9 mouse cellular contexts compared by ENCODE assay signal in the genomic region with DNA sequence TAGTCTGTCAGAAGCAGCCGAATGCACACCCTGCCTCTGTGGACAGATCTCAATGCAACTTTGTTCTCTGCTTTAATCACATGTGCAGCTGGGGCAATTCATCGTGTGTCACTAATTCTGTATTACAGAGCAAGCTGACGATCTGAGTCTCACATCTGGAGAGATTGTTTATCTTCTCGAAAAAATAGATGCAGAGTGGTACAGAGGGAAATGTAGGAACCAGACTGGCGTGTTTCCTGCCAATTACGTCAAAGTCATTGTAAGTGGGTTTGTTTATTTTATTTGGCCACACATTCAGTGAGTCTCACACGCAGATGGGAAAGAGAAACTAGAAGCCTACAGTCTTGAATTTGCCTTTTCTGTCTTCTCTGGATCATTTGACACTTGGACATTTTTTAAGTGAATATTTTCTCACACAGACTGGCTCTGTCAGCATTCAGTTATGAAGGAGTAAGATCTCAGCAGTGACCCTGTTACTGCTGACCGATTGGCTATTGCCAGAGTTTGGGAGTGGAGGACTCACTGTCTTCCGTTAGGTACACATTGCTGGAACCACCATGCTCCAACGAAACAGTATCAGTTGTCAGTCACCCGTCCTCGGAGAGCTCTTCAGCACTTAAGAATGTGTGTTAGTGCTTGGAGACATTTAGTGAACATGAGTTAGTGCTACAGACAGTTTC. TPM values are rescaled to one million over a fixed set of nuclear protein-coding genes. Genes with fewer than 3 reads are reported as not detected.
DNase-seq lines count a peak whose midpoint lies in the region; ATAC-seq lines count a peak whose summit lies in the region.
"Had no signal": no experiment of that assay in that cellular context is flagged by ENCODE, and none has a peak within 500 bp of the region (broad histone marks: within the 10 kb centered on the region; RNA-seq: fewer than 3 reads in every experiment).

No protein-coding gene starts in this region.

- no peak for ATAC-seq in kidney, embryonic 15.5 days (replicated peaks; ENCODE audit: low FRiP score)
- ATAC-seq in embryonic facial prominence, embryonic 11.5 days (replicated peaks; ENCODE audit: insufficient number of reproducible peaks, low FRiP score, low TSS enrichment, low read depth) = no peak
- no peak; the same call in 1 of the 2 replicates for ATAC-seq in neural tube, embryonic 15.5 days (ENCODE audit: low FRiP score)
- ATAC-seq in megakaryocyte-erythroid progenitor cell, adult 5-6 weeks (replicated peaks; ENCODE audit: low FRiP score, low TSS enrichment, poor library complexity, severe bottlenecking) = no peak
- ATAC-seq: activated CD4-positive, CD25-positive, alpha-beta regulatory T cell, adult 4 months had no signal

- 0 out of 2 replicates have a peak overlapping the region, but pooled peaks have one; percentile 20 for H3K4me2 ChIP-seq in kidney, embryonic 15.5 days
- H3K4me2 ChIP-seq in embryonic facial prominence, embryonic 11.5 days (ENCODE audit: low read depth, low read length) = no peak overlapping the region
- H3K4me2 ChIP-seq in neural tube, embryonic 15.5 days = no peak overlapping the region; the same call in 1 of the 2 replicates

- no peaks in the 10 kb centered on the region for H3K27me3 ChIP-seq in kidney, embryonic 15.5 days
- H3K27me3 ChIP-seq in embryonic facial prominence, embryonic 11.5 days (ENCODE audit: control insufficient read depth, insufficient read depth, low read length) = no peaks in the 10 kb centered on the region
- H3K27me3 ChIP-seq in neural tube, embryonic 15.5 days (replicated peaks) = no peaks in the 10 kb centered on the region

- DNase-seq in kidney, adult 8-10 months = no peak
- DNase-seq in embryonic facial prominence, embryonic 11.5 days (ENCODE audit: low spot score) = peak; percentile 47
- peak; percentile 53 for DNase-seq in kidney, postnatal 10 days
- DNase-seq in cerebellum, postnatal 14 days = no peak
- no peak for DNase-seq in urinary bladder, postnatal 4 days (ENCODE audit: low spot score in 2 of 2)

- no peak overlapping the region for H3K9ac ChIP-seq in kidney, embryonic 15.5 days
- no peak overlapping the region for H3K9ac ChIP-seq in embryonic facial prominence, embryonic 11.5 days (replicated peaks; ENCODE audit: low read length)
- no peak overlapping the region for H3K9ac ChIP-seq in neural tube, embryonic 15.5 days (replicated peaks)

- H3K4me3 ChIP-seq in kidney, embryonic 15.5 days (replicated peaks) = no peak overlapping the region
- H3K4me3 ChIP-seq in embryonic facial prominence, embryonic 11.5 days (ENCODE audit: low read depth, low read length) = no peak overlapping the region
- no peak overlapping the region for H3K4me3 ChIP-seq in neural tube, embryonic 15.5 days (replicated peaks)

- no peak overlapping the region for H3K27ac ChIP-seq in kidney, embryonic 15.5 days
- H3K27ac ChIP-seq in embryonic facial prominence, embryonic 11.5 days (replicated peaks; ENCODE audit: low read depth, low read length) = peak overlapping the region; percentile 47; the same call in 1 of the 2 replicates
- H3K27ac ChIP-seq in neural tube, embryonic 15.5 days (replicated peaks) = peak overlapping the region; percentile 38; the same call in 1 of the 2 replicates

- peaks cover 48% of the 10 kb centered on the region for H3K36me3 ChIP-seq in kidney, embryonic 15.5 days
- no peaks in the 10 kb centered on the region for H3K36me3 ChIP-seq in embryonic facial prominence, embryonic 11.5 days (replicated peaks; ENCODE audit: control insufficient read depth, insufficient read depth, low read depth, low read length)
- H3K36me3 ChIP-seq in neural tube, embryonic 15.5 days = peaks cover 6% of the 10 kb centered on the region

- H3K9me3 ChIP-seq in kidney, embryonic 15.5 days (replicated peaks) = no peaks in the 10 kb centered on the region; the same call in 1 of the 2 replicates
- H3K9me3 ChIP-seq in embryonic facial prominence, embryonic 11.5 days (replicated peaks; ENCODE audit: control insufficient read depth, low read length) = no peaks in the 10 kb centered on the region
- no peaks in the 10 kb centered on the region for H3K9me3 ChIP-seq in neural tube, embryonic 15.5 days (replicated peaks)

- 33% methylated on average over 12 of the region's 12 CpGs for WGBS in kidney, embryonic 15.5 days
- WGBS in embryonic facial prominence, embryonic 11.5 days = 50% methylated on average over 12 of the region's 12 CpGs
- 59% methylated on average over 12 of the region's 12 CpGs for WGBS in neural tube, embryonic 15.5 days

- peaks cover 10% of the 10 kb centered on the region; the same call in 1 of the 2 replicates for H3K4me1 ChIP-seq in kidney, embryonic 15.5 days
- H3K4me1 ChIP-seq in embryonic facial prominence, embryonic 11.5 days (ENCODE audit: control insufficient read depth, insufficient read depth, low read length) = no peaks in the 10 kb centered on the region
- peaks cover 26% of the 10 kb centered on the region for H3K4me1 ChIP-seq in neural tube, embryonic 15.5 days

RNA-seq across cellular contexts. Expression of a gene that starts 27.7 kb away (rescaled TPM):
- 1,242 and 1,382 TPM in 2 replicates for polyA plus RNA-seq in kidney, embryonic 15.5 days (2015; fragmentation: Nextera tagmentation; extraction: Ambion mirVana)
- polyA plus RNA-seq in embryonic facial prominence, embryonic 11.5 days (2014; fragmentation: Nextera tagmentation; extraction: Ambion mirVana) = 1,393 and 1,448 TPM in 2 replicates
- polyA plus RNA-seq in neural tube, embryonic 15.5 days (2015; fragmentation: Nextera tagmentation; extraction: Ambion mirVana) = 534 and 720 TPM in 2 replicates
- 3,660 and 3,786 TPM in 2 replicates for total RNA-seq in megakaryocyte-erythroid progenitor cell, adult 5-6 weeks (2014; fragmentation: Nextera tagmentation)
- 6,025 and 7,409 TPM in 2 replicates for total RNA-seq in megakaryocyte-erythroid progenitor cell, adult 5-6 weeks (2017)

Comparison
In these comparisons a context has a peak if more than half of its experiments do, and no peak if none do; other contexts are left out.
1. DNase-seq: peak in embryonic facial prominence, embryonic 11.5 days (single experiment) and kidney, postnatal 10 days (single experiment); none in kidney, adult 8-10 months (0 of 2), cerebellum, postnatal 14 days (0 of 2) and urinary bladder, postnatal 4 days (0 of 2).